Mouse (Mus musculus): ENCODE measurements around the gene Ano2.

Gene Ano2

DNA sequence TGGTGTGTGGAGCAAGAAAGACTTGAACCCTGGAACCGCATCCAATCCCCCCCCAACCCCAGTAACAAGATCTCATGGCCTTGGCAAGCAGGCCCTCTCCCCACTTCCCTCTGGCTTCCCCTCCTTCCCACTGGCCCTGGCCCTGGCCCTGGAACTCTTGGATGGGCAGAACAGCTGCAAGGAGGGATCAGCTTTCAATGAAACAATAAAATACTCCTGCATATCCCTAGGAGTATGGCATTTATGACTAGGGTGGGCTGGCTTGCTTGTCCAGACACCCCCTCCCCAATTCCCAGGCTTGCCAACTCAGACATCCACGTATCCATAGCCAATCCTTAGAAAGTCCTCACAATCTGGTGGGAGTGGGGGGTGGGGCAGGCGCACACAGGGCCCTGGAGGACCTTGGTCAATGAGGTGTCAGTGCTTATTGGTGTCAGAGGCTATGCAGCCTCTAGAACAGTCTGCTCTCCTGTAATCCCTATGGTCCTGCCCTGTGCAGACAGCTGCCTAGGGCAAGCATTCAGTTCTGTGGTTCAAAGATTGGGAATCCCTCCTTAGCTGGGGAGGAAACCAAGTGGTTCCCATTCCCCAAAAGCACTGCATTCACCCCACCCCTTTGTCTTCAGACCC, 396.2 kb downstream of the Ano2 start:
- peak; percentile 44 for DNase-seq

- no peak for DNase-seq
Measured at GRCm38 (mm10) chr6:126088489-126089265, 398.5 kb downstream of the Ano2 start.
